Mouse (Mus musculus) regulatory T cell (primary cell): Measurements from ENCODE around the gene Uqcrh.

ENCODE experiments used
- in situ Hi-C: fragments of 300-600 bp; cut with MboI, MseI; formaldehyde crosslinking; loops from one replicate; pipeline ENCODE4 v1.15.1; 2025; ENCODE audit warnings: high pct_unique_total_duplicates

Gene Uqcrh

DNA sequence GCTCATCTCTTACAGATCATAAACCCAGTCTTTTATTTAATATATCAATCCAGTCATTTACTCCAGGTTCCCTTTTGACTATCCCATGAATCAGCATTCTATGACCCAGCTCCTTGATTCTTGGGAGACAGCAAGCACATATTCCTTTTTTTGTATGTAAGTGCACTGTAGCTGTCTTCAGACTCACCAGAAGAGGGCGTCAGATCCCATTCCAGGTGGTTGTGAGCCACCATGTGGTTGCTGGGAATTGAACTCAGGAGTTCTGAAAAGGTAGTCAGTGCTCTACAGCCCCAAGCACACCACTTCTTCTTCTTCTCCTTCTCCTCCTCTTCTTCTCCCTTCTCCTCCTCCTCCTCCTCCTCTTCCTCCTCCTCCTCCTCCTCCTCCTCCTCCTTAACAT lies 17.3 kb downstream of the Uqcrh start:
- in situ Hi-C loops = no loop called here

DNA sequence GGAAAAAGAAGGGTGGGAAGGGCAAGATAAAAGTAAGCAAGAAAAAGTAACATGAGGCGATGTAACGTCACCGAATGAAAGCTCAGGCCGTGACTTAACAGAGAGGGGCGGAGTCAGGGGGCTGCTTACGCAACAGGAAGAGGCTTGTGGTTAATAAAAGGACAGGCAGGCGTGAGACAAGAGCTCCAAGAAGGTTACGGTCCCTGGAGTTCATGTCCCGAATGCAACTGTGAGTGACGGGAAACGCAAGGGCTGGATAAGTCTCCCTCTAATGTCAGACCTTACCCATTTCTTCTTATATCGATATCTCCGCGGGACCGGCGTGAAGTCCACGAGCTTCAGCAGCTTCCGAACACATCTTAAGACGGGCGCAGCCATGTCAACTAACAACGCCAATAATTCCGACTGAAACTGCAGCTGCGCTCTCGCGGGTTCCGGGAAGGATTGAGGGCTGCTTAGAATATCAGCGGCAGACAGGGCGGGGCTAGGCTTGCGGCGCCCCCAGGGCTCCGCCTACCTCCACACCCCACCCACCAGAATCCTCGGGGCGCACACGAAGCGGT lies 21.4 kb downstream of the Uqcrh start, which contains the start of gene Nsun4:
TSS of gene Nsun4 (minus strand) at position 478 of the 563 bp plus-strand sequence.
- in situ Hi-C loops = loop anchor here (5.0 kb wide), 1 partner anchor 41 kb away; no protein-coding TSS in a partner anchor

DNA sequence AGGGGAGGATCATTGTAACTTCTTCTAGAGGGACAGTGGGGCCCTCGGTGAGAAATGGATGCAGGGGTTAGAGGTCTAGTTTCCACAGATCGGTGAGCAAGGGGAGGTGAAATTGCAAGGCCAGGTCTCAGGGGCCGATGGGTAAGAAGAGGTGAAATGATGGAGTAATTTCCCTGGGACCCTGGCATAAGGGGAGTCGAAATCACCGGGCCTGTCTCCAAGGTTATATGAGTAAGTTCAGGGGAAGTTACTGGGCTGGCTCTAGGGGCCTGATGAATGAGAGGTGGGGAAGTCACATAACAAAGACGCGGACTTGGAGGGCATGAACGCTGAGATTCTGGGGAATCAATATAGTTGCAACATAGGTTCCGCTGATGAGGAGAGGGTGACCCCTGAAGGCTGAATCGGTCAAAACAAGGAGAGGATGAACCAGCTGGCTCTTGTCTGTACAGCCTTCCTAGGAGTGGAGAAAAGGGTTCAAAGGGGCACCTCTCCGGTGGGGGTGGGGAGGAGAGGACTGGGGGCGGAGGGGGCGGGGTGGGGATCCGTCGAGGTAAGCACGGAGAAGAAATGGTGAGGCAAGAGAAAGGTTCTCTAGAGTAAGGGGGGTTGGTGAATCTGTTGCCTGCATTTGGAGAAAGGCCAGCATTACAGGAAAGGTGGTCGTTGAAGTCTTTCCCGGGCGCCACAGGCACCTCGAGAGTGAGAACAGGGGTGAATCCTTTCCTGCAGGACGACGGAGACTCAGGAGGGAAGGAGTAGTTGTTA lies 22.2 kb downstream of the Uqcrh start:
- in situ Hi-C loops = loop anchor here (5.0 kb wide), 1 partner anchor 40 kb away; no protein-coding TSS in a partner anchor

DNA sequence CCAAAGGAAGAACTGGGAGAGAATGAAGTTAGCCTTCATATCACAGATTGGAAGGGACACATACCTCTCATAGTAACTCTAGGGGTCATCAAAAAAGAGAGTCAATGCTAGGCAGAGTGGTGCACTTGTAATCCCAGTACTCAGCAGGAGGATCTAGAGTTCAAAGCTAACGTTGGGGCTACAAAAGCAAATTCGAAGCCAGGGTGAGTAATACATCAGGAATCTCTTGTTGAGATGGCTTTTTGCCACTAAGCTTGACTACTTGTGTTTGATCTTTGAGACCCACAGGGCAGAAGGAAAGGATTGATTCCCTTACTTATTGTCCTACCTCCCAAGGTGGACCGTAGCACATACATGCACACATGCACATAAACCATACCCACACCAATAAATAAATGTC lies 25.7 kb downstream of the Uqcrh start:
- in situ Hi-C loops = no loop called here

DNA sequence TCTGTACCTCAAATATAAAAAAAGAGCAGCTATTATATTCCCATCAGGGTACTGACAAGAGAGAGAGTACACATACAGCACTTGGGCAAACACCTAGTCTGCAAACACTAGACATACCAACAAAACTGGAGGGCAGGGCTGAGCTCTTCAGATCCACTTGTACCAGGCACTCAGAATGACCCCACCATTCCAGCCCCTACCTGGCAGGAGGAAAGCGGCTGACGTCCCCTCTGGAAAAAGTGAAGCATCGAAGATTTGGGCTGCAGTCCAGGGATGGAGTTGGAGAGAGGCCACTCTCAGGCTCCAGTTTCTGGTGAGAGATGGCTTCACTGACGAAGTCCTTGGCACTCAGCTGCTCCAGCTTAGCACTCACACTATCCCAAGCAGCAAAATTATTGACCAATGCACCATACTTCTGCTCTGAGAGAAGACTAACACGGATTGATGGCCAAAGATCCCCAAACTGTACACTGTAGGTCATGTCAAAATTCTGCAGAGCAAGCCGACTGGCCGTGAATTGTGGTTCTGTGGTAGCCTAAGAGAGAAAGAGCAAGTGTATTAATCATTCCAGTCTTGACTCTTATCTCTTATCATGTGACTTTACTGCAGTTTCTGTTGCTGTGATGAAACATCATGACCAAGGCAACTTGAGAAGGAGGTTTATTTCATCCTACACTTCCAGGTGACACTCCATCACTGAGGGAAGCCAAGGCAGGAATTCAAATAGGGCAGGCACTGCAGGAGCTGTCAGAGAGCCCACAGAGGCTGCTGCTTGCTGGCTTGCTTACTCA lies 26.5 kb downstream of the Uqcrh start:
- in situ Hi-C loops = no loop called here

DNA sequence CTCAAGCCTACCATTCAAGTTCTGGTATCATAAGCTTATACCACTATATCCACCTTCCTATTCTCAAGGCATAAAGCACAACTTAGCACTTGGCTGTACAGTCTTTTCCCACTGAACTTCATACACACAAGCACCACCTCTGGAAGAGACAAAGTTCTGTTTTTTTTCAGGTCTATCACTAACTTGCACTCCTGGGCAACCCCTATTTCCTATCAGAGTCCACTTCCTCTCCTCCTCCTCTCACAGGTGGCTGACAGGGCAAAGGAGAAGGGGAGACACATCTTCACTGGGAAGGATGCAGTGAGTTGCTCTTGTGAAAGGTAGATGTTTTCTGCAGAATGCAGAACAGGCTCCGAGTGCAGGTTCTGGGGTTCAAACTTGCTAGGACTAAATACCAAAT lies 27.2 kb downstream of the Uqcrh start:
- in situ Hi-C loops = no loop called here

DNA sequence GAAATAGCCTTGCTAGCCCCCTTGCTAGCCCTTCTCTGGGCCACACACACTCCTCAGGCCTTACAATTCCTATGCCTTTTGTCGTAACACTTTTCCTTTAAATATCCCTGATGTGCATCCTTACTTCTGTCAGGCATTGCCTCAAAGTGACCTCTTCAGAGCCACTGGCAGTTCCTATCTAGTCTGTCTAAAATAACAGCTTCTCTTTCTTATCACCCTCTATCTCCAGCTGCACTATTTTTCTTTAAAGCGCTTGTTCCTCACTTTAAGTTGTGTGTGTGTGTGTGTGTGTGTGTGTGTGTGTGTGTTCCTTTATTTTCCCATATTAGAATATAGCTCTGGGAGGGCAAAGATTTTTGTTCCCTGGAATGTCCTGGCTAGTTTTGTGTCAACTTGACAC lies 28.3 kb downstream of the Uqcrh start:
- in situ Hi-C loops = no loop called here

DNA sequence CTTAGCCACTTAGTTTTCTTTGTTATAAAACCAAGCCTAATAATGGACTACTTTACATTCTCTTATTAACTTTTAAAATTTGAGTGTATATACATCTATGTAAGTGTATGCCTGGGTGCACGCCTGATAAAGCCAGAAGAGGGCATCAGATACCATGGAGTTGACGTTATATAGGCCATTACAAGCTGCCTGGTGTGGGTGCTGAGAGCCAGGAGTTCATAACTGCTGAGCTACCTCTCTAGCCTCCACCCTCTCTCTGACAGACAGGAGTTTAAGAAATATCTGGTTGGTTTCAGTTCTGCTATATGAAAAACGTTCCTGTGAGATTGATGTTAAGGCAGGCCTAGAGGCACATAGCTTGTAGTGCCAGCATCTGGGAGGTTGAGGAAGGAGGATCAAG lies 32.7 kb downstream of the Uqcrh start:
- in situ Hi-C loops = no loop called here

DNA sequence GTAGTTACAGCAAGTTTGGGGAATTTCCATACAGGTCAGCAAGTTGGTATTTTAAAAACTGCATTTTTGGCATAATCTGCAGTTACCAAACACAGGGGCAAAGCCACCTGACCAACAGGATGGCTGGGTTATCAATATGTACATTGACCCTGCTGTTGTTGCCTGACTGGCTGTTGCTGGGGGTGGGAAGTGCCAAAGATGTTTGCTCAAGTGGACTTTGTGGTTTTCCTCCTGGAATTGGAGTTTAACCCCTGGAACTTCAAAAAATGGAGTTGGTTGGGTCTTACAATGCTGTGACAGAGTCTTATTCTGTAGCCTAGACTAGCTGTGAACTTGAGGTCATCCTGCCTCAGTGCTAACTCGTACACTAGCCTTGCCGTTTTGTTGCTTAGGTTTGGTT lies 34.4 kb downstream of the Uqcrh start:
- in situ Hi-C loops = no loop called here

DNA sequence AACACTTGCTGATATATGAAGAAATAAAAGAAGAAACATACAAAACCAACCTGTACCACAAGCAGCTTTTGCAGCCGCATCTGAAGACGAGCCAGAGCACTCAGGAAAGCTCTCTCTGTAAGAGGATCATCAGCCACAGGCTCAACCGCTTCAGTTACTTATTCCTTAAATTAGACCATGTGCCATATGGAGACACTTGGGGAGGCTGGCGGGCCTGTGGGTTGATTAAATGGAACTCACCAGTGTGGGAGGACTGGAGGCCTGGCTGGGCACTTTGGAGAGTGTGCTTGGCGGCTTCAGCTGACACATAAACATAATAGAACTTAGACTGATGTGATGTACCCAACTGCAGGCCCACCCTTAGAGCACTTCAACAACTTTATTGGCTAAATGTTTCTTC lies 41.5 kb downstream of the Uqcrh start:
- in situ Hi-C loops = no loop called here

DNA sequence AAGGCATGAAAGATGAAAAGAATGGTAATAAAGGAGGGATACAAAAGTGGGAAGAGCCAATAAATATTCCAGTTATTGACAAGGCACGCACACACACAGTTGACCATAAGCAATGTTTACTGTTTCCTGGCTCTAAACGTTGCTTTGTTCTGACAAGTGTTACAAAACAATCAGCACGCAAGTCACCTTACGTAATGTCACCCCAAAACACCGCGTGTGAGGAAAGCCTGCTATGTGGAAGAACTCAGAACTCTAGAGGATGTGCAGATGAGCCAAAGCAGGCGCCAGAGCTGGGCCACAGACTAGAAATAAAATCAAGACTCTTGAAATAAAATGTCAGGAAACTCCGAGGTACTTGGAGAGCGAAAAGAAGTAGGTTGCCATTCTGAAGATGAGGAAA lies 42.0 kb downstream of the Uqcrh start:
- in situ Hi-C loops = no loop called here

DNA sequence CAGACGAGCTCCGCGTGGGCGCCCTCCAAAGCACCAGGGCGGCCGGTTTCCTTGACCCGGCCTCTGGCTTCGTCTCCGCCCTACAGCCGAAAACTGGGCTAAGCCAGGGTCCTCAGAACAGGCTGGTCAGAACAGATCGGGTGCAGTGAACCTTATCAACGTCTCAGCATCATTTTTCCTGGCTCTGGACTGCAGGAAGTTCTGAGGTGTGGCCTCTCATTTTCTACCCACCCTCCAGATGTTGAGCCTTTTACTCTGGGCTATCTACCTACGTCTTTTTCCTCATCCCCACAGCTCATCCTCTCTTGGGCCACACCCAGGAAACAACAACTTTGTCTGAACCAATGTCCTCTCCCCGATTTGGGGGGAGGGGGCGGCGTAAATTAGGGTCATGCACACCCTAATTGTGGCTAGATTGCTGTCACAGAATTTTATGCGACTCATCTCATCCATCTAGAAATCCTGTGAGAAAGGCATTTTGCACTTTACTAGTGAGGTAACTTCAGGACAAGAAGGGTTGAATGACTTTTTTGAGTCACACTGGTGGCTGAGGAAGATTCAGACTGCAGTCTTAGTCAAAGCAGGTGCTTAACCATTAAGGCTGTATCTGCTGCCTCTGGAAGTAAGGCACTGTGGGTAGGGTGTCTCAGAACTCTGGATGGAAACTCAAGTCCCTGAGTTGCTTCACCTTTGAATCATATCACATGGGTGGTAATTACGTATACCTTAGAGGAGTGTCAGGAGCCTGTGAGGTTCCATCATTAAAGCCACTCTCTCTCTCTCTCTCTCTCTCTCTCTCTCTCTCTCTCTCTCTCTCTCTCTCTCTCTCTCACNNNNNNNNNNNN lies 56.7 kb downstream of the Uqcrh start, which contains the start of gene Faah:
TSS of gene Faah (minus strand) at position 25 of the 845 bp plus-strand sequence.
- in situ Hi-C loops = no loop called here

DNA sequence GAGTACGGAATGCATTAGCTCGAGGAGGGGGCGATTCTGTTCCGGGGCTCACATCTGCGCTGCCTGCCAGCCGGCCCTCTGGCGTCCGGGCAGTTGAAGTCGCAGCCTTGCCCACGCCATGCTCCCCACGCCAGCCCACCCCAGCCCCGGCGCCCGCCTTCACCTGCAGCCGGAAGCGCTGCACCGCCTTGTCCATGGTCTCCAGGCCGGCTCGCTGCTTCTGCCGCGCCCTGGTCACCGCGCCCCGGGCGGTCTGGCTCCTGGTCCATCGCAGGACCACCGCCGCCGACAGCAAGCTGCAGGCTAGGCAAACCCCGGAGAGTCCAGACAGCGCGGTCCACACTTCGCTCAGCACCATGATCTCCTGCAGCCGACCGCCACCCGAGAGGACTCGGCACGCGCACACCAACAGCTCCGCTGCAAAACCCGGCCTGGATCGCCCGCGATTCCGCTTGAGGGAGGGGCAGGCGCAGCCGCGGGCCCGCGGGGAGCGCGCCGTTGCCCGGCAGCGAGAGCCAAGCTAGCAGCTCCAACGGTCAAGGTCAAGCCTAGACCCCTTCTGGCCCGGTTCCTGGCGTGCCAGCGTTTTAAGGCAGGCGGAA lies 57.5 kb downstream of the Uqcrh start:
- in situ Hi-C loops = no loop called here
